In the genomic region with DNA sequence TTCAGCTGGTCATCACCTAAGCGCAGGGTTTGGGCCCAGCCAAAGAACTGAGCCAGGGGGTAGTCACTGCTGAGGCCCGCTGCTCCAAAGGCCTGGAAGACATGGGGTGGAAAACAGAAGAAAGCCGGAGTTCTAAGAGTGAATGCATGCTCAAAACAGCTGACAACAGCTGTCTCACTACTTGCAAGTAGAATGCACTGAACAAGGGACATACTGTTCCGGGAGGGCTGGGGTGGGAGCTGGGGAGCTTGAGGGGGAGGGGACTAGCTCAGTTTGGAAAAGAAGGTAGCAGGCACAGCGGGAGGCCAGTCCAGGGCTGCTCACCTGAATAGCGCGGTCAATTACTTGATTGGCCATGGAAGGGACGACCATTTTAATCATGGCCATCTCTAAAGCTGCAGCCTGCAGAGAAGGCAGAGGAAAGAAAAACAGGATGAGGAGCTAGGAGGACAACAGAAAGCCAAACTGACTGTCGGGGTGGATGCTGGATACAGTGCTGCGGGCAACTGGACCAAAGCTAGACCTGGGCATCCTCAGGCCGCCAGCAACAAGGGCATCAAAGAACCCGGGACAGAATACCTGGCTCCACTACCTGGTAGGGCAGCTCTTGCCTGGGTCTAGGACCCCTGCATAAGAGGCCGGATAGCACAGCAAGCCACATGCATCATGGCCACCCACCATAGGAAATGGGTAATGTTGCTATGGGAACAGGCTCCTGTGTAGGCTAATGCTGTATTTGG, we compare ENCODE assay signal across 20 mouse cellular contexts. TPM values are rescaled to one million over a fixed set of nuclear protein-coding genes. Genes with fewer than 3 reads are reported as not detected.
DNase-seq lines count a peak whose midpoint lies in the region; ATAC-seq and TF ChIP-seq lines count a peak whose summit lies in the region.
"Had no signal": no experiment of that assay in that cellular context is flagged by ENCODE, and none has a peak within 500 bp of the region (broad histone marks: within the 10 kb centered on the region; RNA-seq: fewer than 3 reads in every experiment).

No protein-coding gene starts in this region.

- H3K9ac ChIP-seq in limb, embryonic 12.5 days (replicated peaks), result no peak overlapping the region
- H3K9ac ChIP-seq in limb, embryonic 14.5 days (ENCODE audit: low read depth, low read length, severe bottlenecking), result no peak overlapping the region; the same call in 1 of the 2 replicates
- no peak overlapping the region for H3K9ac ChIP-seq in stomach, embryonic 15.5 days
- H3K9ac ChIP-seq: embryonic facial prominence, embryonic 12.5 days; limb, embryonic 15.5 days; liver, postnatal 0 days; neural tube, embryonic 15.5 days had no signal

- no peak for TF ChIP-seq POLR2A in limb, embryonic 14.5 days (IDR thresholded peaks at IDR 0.05; ENCODE audit: borderline replicate concordance, extremely low read depth, insufficient read depth, insufficient read length)

- 65% methylated on average over 13 of the region's 13 CpGs for WGBS in heart, embryonic 10.5 days
- WGBS in limb, embryonic 12.5 days, result 71% methylated on average over 13 of the region's 13 CpGs
- 73% methylated on average over 13 of the region's 13 CpGs for WGBS in limb, embryonic 10.5 days
- WGBS in limb, embryonic 14.5 days, result 66% methylated on average over 13 of the region's 13 CpGs
- WGBS in stomach, embryonic 15.5 days, result 65% methylated on average over 13 of the region's 13 CpGs

- ATAC-seq in limb, embryonic 12.5 days (ENCODE audit: insufficient number of reproducible peaks, insufficient read depth, low FRiP score, low TSS enrichment, low read depth), result no peak
- ATAC-seq in limb, embryonic 14.5 days (ENCODE audit: low FRiP score, low read depth), result peak; percentile 23; the same call in 1 of the 2 replicates
- ATAC-seq in stomach, embryonic 15.5 days (ENCODE audit: insufficient read depth, low FRiP score, low read depth), result no peak
- ATAC-seq: activated CD4-positive, CD25-positive, alpha-beta regulatory T cell, adult 4 months; liver, postnatal 0 days had no signal

- DNase-seq in heart, adult 11 months, result peak; percentile 97
- DNase-seq in heart, embryonic 10.5 days (ENCODE audit: low spot score), result no peak
- no peak for DNase-seq in limb, embryonic 10.5 days (ENCODE audit: low spot score)
- DNase-seq in limb, embryonic 14.5 days (ENCODE audit: low spot score), result no peak
- no peak for DNase-seq in layer of hippocampus, adult 9-10 months (ENCODE audit: low spot score)
- DNase-seq in spleen, adult 12 weeks (ENCODE audit: low spot score), result no peak
- DNase-seq: cerebellum, postnatal 25 days; gastrocnemius, postnatal 25 days; liver, postnatal 0 days; right cerebral cortex, postnatal 4 days had no signal

- H3K9me3 ChIP-seq in heart, embryonic 10.5 days, result no peaks in the 10 kb centered on the region
- H3K9me3 ChIP-seq in limb, embryonic 12.5 days, result no peaks in the 10 kb centered on the region
- no peaks in the 10 kb centered on the region for H3K9me3 ChIP-seq in limb, embryonic 10.5 days (replicated peaks)
- no peaks in the 10 kb centered on the region for H3K9me3 ChIP-seq in limb, embryonic 14.5 days (ENCODE audit: control insufficient read depth, low read length)
- no peaks in the 10 kb centered on the region for H3K9me3 ChIP-seq in stomach, embryonic 15.5 days
- H3K9me3 ChIP-seq: embryonic facial prominence, embryonic 12.5 days; limb, embryonic 15.5 days; midbrain, embryonic 10.5 days; neural tube, embryonic 15.5 days had no signal

- no peak overlapping the region for H3K27ac ChIP-seq in heart, embryonic 10.5 days
- H3K27ac ChIP-seq in limb, embryonic 12.5 days, result peak overlapping the region; percentile 19; the same call in 1 of the 2 replicates
- H3K27ac ChIP-seq in limb, embryonic 10.5 days, result no peak overlapping the region
- H3K27ac ChIP-seq in limb, embryonic 14.5 days (replicated peaks; ENCODE audit: low read depth, low read length), result no peak overlapping the region
- peak overlapping the region; percentile 70 for H3K27ac ChIP-seq in stomach, embryonic 15.5 days
- H3K27ac ChIP-seq: embryonic facial prominence, embryonic 12.5 days; left cerebral cortex, adult 2 months; limb, embryonic 15.5 days; midbrain, embryonic 10.5 days; neural tube, embryonic 15.5 days had no signal

- no peaks in the 10 kb centered on the region for H3K36me3 ChIP-seq in heart, embryonic 10.5 days
- H3K36me3 ChIP-seq in limb, embryonic 12.5 days, result no peaks in the 10 kb centered on the region
- H3K36me3 ChIP-seq in limb, embryonic 10.5 days, result no peaks in the 10 kb centered on the region
- H3K36me3 ChIP-seq in limb, embryonic 14.5 days (ENCODE audit: control insufficient read depth, insufficient read depth, low read length), result no peaks in the 10 kb centered on the region
- no peaks in the 10 kb centered on the region for H3K36me3 ChIP-seq in stomach, embryonic 15.5 days
- H3K36me3 ChIP-seq: embryonic facial prominence, embryonic 12.5 days; limb, embryonic 15.5 days; midbrain, embryonic 10.5 days; neural tube, embryonic 15.5 days had no signal

- H3K4me2 ChIP-seq in limb, embryonic 12.5 days, result no peak overlapping the region
- no peak overlapping the region for H3K4me2 ChIP-seq in limb, embryonic 14.5 days (replicated peaks; ENCODE audit: low read depth, low read length, severe bottlenecking)
- H3K4me2 ChIP-seq in stomach, embryonic 15.5 days, result no peak overlapping the region
- H3K4me2 ChIP-seq: embryonic facial prominence, embryonic 12.5 days; limb, embryonic 15.5 days; neural tube, embryonic 15.5 days had no signal

- H3K4me3 ChIP-seq in heart, embryonic 10.5 days, result no peak overlapping the region
- no peak overlapping the region for H3K4me3 ChIP-seq in limb, embryonic 12.5 days (replicated peaks)
- no peak overlapping the region for H3K4me3 ChIP-seq in limb, embryonic 10.5 days
- no peak overlapping the region for H3K4me3 ChIP-seq in limb, embryonic 14.5 days (replicated peaks; ENCODE audit: low read length)
- no peak overlapping the region for H3K4me3 ChIP-seq in stomach, embryonic 15.5 days (replicated peaks)
- H3K4me3 ChIP-seq: embryonic facial prominence, embryonic 12.5 days; left cerebral cortex, adult 2 months; limb, embryonic 15.5 days; midbrain, embryonic 10.5 days; neural tube, embryonic 15.5 days had no signal

- H3K27me3 ChIP-seq in heart, embryonic 10.5 days (ENCODE audit: insufficient read depth, poor library complexity, severe bottlenecking), result peaks cover 15% of the 10 kb centered on the region; the same call in 1 of the 2 replicates
- 0 out of 2 replicates have a peak, but pooled peaks cover 3% of the 10 kb centered on the region for H3K27me3 ChIP-seq in limb, embryonic 12.5 days
- H3K27me3 ChIP-seq in limb, embryonic 10.5 days (ENCODE audit: low read depth, poor library complexity, severe bottlenecking), result 0 out of 2 replicates have a peak, but pooled peaks cover 11% of the 10 kb centered on the region
- no peaks in the 10 kb centered on the region for H3K27me3 ChIP-seq in limb, embryonic 14.5 days (ENCODE audit: control insufficient read depth, insufficient read depth, low read length)
- H3K27me3 ChIP-seq in stomach, embryonic 15.5 days (replicated peaks), result no peaks in the 10 kb centered on the region
- H3K27me3 ChIP-seq: CH12.LX; embryonic facial prominence, embryonic 12.5 days; limb, embryonic 15.5 days had no signal

- H3K4me1 ChIP-seq in heart, embryonic 10.5 days, result peaks cover 23% of the 10 kb centered on the region
- peaks cover 10% of the 10 kb centered on the region for H3K4me1 ChIP-seq in limb, embryonic 12.5 days (replicated peaks)
- peaks cover 13% of the 10 kb centered on the region for H3K4me1 ChIP-seq in limb, embryonic 10.5 days
- H3K4me1 ChIP-seq in limb, embryonic 14.5 days (ENCODE audit: control insufficient read depth, insufficient read depth, low read length), result peaks cover 5% of the 10 kb centered on the region; the same call in 1 of the 2 replicates
- H3K4me1 ChIP-seq in stomach, embryonic 15.5 days, result 0 out of 2 replicates have a peak, but pooled peaks cover 4% of the 10 kb centered on the region

RNA-seq across cellular contexts. Expression of a gene that starts 5.4 kb away (rescaled TPM):
- 59.9 and 90.3 TPM in 2 replicates for polyA plus RNA-seq in heart, embryonic 10.5 days (2016; fragmentation: Nextera tagmentation; extraction: Ambion mirVana)
- 236 and 264 TPM in 2 replicates for polyA plus RNA-seq in limb, embryonic 12.5 days (2016; fragmentation: Nextera tagmentation; extraction: Ambion mirVana)
- 153 and 163 TPM in 2 replicates for polyA plus RNA-seq in limb, embryonic 10.5 days (2016; fragmentation: Nextera tagmentation; extraction: Ambion mirVana)
- 328 and 418 TPM in 2 replicates for polyA plus RNA-seq in limb, embryonic 14.5 days (2012; rRNA removed)
- 108 and 134 TPM in 2 replicates for polyA plus RNA-seq in limb, embryonic 14.5 days (2014; fragmentation: Nextera tagmentation; extraction: Ambion mirVana)
- polyA plus RNA-seq in stomach, embryonic 15.5 days (2015; fragmentation: Nextera tagmentation; extraction: Ambion mirVana), result 196 and 206 TPM in 2 replicates

RNA-seq across cellular contexts. Expression of a gene that starts 19.7 kb away (rescaled TPM):
- 4.7 and 6.1 TPM in 2 replicates for polyA plus RNA-seq in heart, embryonic 10.5 days (2016; fragmentation: Nextera tagmentation; extraction: Ambion mirVana)
- 2.8 and 3.3 TPM in 2 replicates for polyA plus RNA-seq in limb, embryonic 12.5 days (2016; fragmentation: Nextera tagmentation; extraction: Ambion mirVana)
- 2.6 and 3.5 TPM in 2 replicates for polyA plus RNA-seq in limb, embryonic 10.5 days (2016; fragmentation: Nextera tagmentation; extraction: Ambion mirVana)
- polyA plus RNA-seq in limb, embryonic 14.5 days (2012; rRNA removed), result 2.0 and 3.2 TPM in 2 replicates
- polyA plus RNA-seq in limb, embryonic 14.5 days (2014; fragmentation: Nextera tagmentation; extraction: Ambion mirVana), result 1.6 and 2.1 TPM in 2 replicates
- polyA plus RNA-seq in stomach, embryonic 15.5 days (2015; fragmentation: Nextera tagmentation; extraction: Ambion mirVana), result 2.3 and 3.6 TPM in 2 replicates

RNA-seq across cellular contexts. Expression of a gene that starts 53.3 kb away (rescaled TPM):
- polyA plus RNA-seq in heart, embryonic 10.5 days (2016; fragmentation: Nextera tagmentation; extraction: Ambion mirVana), result 36.0 and 38.5 TPM in 2 replicates
- 51.8 and 58.4 TPM in 2 replicates for polyA plus RNA-seq in limb, embryonic 12.5 days (2016; fragmentation: Nextera tagmentation; extraction: Ambion mirVana)
- 50.3 and 60.3 TPM in 2 replicates for polyA plus RNA-seq in limb, embryonic 10.5 days (2016; fragmentation: Nextera tagmentation; extraction: Ambion mirVana)
- polyA plus RNA-seq in limb, embryonic 14.5 days (2012; rRNA removed), result 89.2 and 110 TPM in 2 replicates
- 60.4 and 61.6 TPM in 2 replicates for polyA plus RNA-seq in limb, embryonic 14.5 days (2014; fragmentation: Nextera tagmentation; extraction: Ambion mirVana)
- 46.7 and 48.9 TPM in 2 replicates for polyA plus RNA-seq in stomach, embryonic 15.5 days (2015; fragmentation: Nextera tagmentation; extraction: Ambion mirVana)

RNA-seq across cellular contexts. Expression of a gene that starts 53.8 kb away (rescaled TPM):
- polyA plus RNA-seq in heart, embryonic 10.5 days (2016; fragmentation: Nextera tagmentation; extraction: Ambion mirVana), result 0.78 and 1.4 TPM in 2 replicates
- 1.8 and 1.9 TPM in 2 replicates for polyA plus RNA-seq in limb, embryonic 12.5 days (2016; fragmentation: Nextera tagmentation; extraction: Ambion mirVana)
- 0.90 and 1.3 TPM in 2 replicates for polyA plus RNA-seq in limb, embryonic 10.5 days (2016; fragmentation: Nextera tagmentation; extraction: Ambion mirVana)
- 14.7 and 15.3 TPM in 2 replicates for polyA plus RNA-seq in limb, embryonic 14.5 days (2012; rRNA removed)
- polyA plus RNA-seq in limb, embryonic 14.5 days (2014; fragmentation: Nextera tagmentation; extraction: Ambion mirVana), result 1.3 and 1.9 TPM in 2 replicates
- 1.4 TPM in 2 replicates for polyA plus RNA-seq in stomach, embryonic 15.5 days (2015; fragmentation: Nextera tagmentation; extraction: Ambion mirVana)

RNA-seq across cellular contexts. Expression of a gene that starts 53.8 kb away (rescaled TPM):
- not detected in 2 replicates for polyA plus RNA-seq in heart, embryonic 10.5 days (2016; fragmentation: Nextera tagmentation; extraction: Ambion mirVana)
- not detected in 2 replicates for polyA plus RNA-seq in limb, embryonic 12.5 days (2016; fragmentation: Nextera tagmentation; extraction: Ambion mirVana)
- polyA plus RNA-seq in limb, embryonic 10.5 days (2016; fragmentation: Nextera tagmentation; extraction: Ambion mirVana), result not detected in 2 replicates
- polyA plus RNA-seq in limb, embryonic 14.5 days (2012; rRNA removed), result 0.28 and 0.31 TPM in 2 replicates
- 0.69 TPM in 1 of 2 replicates, not detected in the other for polyA plus RNA-seq in limb, embryonic 14.5 days (2014; fragmentation: Nextera tagmentation; extraction: Ambion mirVana)
- not detected in 2 replicates for polyA plus RNA-seq in stomach, embryonic 15.5 days (2015; fragmentation: Nextera tagmentation; extraction: Ambion mirVana)
- polyA plus RNA-seq: activated CD4-positive, CD25-positive, alpha-beta regulatory T cell, adult 4 months; forebrain, embryonic 11.5 days; limb, embryonic 15.5 days; liver, postnatal 0 days; midbrain, embryonic 10.5 days; neural tube, embryonic 15.5 days had no signal

Comparison
In these comparisons a context has a peak if more than half of its experiments do, and no peak if none do; other contexts are left out.
1. H3K27ac ChIP-seq: peak in limb, embryonic 12.5 days (single experiment) and stomach, embryonic 15.5 days (single experiment); none in heart, embryonic 10.5 days (single experiment), limb, embryonic 10.5 days (single experiment) and limb, embryonic 14.5 days (single experiment).